Mouse (Mus musculus) ovary, adult 18-20 months (tissue): Measurements from ENCODE around the gene Fam131a.

ENCODE experiments used
- DNase-seq: peaks from one replicate; pipeline ENCODE4 v3.0.0; 2022; ENCODE audit warnings: low spot score, mixed read lengths

The Fam131a gene

DNA sequence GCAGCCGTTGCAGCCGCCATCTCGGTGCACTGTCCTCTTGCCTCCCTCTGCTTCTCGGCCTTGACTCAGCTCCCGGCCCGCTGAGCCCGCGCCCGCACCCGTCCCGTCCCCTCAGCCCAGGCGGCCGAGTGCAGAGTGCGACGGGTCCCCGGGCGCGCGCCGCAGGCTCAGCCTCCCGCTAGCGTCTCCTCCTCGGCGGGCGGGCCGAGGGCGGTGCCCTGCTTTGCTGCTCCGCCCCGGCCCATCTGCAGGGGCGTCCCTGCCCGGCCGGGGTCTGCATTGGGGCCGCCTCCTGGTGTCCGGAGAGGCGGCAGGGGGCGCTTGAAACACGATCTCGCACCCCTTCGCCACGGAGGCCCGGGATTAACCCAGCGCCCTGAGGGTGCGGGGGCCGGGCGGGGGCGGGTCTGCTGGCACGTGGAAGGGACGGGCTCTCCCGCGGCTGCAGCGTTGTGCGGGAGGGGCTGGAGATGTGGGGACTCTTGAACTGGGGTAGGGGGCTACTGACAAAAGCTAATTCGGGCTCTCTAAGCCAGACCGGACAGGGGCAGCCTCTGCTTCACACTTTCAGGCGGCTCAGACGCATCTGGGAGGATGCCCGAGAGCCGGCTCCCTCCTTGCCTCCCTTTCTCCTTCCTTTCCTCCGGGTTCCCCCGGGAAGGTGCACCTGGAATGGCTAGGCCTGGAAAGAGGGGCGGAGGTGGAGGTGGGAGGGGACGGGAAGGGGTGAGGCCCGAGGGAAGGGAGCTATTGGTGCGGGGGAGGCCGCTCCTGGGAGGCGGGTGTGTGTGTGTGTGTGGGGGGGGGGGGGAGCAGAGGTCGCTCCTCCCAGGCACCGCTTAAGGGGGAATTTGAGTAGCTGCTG is 23.2 kb downstream of the Fam131a start:
- peak; percentile 80 for DNase-seq

DNA sequence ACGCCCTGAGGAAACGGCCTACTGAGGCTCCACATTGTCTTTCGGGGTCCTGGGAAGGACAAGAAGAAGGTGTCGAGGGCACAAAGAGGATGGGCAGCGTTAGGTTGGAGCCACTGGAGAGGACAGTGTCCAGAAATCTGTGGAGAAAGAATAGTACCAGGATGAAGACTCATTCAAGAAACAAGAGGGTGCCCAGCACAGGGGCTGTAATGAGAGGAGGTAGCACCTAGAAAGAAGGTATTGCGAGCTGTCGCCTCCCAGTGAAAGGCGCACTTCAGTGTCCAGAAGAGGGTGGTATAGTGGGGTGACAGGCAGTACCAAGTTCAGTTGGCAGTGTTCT is 23.8 kb downstream of the Fam131a start:
- DNase-seq = no peak

- peak; percentile 97 for DNase-seq
Measured at GRCm38 (mm10) chr16:20717181-20717977, 24.3 kb downstream of the Fam131a start, which contains the start of the genes Polr2h and Clcn2. Gene Polr2h (plus strand): TSS chr16:20717665. Gene Clcn2 (minus strand): TSS chr16:20717746.

DNA sequence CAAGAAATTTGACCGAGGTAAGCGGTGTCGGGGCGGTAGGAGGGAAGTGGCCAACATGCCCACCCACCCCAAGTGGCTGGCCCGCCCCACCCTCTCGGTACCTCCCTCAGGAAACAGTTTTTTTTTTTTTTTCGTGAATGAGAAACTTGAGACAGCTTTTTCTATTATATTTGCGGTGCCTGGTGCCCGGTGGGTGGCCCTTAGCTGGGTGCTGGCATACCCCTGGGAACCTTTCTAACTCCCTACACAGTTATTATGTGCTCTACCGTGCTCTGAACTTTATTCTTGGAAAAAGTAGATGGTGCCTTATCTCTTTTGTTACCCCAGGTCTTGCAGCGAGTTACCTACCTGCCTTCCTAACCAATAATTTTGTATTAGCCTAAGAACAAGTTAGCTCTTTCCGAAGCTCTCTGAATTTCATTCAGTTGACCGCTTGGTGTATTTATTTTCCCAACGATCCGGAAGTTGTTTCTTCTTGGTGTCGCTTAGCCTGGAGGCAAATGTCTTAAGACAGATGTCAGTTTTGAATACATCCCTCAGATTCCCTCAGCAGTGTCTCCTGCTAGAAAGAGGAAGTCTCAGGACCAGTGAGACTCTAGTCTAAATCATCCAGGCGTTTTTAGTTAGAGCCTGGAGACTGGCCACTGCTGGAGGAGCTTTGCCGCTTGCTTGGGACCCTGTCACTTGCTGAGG is 25.1 kb downstream of the Fam131a start:
- DNase-seq = no peak

GRCm38 (mm10) chr16:20721808-20722207 is 28.8 kb downstream of the Fam131a start:
- no peak for DNase-seq

GRCm38 (mm10) chr16:20722736-20723135 is 29.7 kb downstream of the Fam131a start:
- no peak for DNase-seq

DNA sequence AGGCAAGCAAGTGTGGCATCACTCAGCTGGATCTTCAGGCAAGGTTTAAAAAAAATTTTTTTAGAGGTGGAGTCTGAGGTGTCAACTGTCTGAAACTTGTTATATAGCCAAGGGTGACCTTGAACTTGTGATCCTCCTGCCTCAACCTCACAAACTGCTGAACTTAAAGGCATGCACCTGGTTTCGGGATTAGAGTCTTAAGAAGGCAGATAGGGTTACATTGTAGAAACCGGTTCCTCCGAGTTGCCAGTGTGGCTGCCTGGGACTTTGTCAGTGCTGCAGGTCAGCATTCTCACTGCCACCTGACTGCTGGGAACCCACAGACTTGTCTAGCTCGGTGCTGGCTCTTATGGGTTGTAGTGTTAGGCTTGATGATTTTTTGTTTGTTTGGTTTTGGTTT is 30.2 kb downstream of the Fam131a start:
- DNase-seq = no peak

DNA sequence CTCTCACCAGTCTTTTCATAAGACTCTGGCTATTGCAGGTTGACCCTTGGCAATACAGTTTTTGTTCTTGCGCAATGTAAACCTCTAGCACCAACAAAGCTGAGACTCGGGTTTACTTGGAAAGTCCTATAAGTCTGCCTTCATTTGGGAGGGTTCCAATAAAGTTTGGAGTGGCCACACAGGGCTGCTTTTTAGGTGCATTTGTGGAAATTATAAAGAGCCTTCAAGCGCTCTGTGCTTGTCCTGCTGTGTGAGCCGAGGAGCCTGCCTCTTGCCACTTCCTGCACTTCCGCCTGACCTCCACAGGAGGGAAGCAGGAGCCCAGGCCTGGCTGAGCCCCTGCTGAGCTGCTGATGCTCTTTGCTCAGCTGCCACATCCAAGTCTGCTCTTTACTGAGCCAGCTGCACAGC is 31.3 kb downstream of the Fam131a start:
- DNase-seq = no peak

- no peak for DNase-seq
Measured at GRCm38 (mm10) chr16:20725321-20725720, 32.3 kb downstream of the Fam131a start.

DNA sequence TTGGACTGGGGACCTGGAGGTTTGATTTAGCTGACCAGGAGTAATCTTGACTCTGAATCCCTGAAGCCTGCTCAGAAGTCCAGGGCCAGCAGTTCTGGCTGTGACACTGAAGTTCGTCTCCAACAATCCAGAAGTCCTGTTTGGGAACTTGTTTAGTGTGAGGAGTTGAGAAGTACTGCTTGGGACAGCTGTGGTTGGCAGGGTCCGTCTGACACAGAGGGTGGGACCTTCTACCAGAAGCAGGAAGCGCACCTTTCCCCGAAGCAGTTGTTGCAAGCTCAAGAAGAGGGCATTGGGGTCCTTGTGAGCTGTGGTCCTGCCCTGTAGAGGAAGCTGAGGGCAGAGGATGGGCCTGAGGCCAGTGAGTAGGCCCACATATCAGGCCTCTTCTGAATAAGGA is 32.7 kb downstream of the Fam131a start:
- no peak for DNase-seq

- DNase-seq = no peak
Measured at GRCm38 (mm10) chr16:20726384-20726783, 33.3 kb downstream of the Fam131a start.

- no peak for DNase-seq
Measured at GRCm38 (mm10) chr16:20730293-20730711, 37.3 kb downstream of the Fam131a start.

DNA sequence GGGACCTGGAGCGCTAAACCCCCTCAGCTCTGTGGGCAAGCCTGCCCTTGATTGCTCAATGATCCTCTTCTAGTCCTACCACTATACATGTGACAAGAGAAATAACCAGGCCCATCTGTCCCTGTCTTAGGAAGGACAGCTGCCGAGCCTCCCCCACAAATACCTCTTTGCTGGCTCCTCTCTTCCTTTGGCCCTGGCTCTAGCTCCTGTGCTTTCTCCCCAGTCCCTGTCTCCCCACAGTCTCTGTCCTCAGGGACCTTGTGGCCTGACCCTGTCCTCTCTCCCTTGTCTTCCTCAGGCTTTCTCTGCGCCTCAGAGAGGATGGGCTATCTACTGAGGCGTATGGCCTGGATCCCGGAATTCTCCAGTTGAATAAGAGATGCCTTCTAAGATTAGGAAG is 38.6 kb downstream of the Fam131a start:
- DNase-seq = no peak

DNA sequence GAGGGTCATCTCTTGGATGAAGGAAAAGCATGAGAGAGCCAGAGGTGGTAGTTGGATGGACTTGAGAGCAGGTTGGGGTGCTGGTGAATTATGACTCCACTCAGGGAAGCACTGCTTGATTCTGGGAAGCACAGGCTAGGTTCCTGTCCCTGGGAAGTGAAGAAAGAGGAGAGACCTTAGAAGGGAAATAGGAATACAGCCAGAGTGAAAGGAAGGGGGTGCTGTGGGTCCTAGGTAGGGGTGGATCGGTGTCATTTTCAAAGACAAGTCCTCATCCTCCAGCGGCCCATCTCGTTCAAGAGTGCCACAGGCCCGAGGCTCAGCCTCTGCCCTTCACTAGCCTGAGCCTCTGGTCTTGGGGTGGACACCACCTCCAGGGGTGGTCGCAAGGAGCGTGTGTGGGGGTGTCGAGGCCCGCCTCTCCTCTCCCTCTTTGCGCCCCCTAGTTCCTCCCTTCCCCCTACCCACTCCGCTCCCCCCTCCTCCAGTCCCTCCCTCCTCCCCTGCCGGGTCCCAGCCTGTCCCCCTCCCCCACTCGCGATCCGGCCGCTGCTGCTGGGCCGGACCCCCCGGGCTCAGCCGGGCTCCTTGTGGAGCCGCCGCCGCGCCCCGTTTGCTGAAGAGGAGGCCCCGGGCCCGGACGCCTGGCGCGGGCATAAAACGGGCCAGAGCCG is 39.3 kb downstream of the Fam131a start:
- DNase-seq = no peak

GRCm38 (mm10) chr16:20732925-20733730 is 40.1 kb downstream of the Fam131a start, which contains the start of gene Chrd:
Gene Chrd (plus strand): TSS chr16:20733127.
- DNase-seq = no peak

- DNase-seq = no peak
Measured at GRCm38 (mm10) chr16:20733731-20734730, 41.0 kb downstream of the Fam131a start, which contains the start of gene Thpo. Gene Thpo (minus strand): TSS chr16:20734511.

DNA sequence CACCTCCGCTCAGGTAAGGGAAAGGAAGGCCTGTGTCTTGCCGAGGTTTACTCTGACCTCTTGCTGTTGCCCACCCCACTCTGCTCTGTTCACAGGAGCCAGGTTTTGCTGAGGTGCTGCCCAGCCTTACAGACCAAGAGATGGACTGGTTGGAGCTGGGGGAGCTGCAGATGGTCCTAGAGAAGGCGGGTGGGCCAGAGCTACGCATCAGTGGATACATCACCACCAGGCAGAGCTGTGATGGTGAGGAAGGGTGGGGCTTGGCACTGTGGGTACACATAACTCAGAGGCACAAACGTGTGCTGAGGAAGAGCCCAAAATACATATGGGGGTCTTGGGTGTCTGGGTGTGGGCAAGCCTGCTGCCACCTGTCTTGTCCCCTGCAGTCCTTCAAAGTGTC is 42.6 kb downstream of the Fam131a start:
- DNase-seq = no peak

DNA sequence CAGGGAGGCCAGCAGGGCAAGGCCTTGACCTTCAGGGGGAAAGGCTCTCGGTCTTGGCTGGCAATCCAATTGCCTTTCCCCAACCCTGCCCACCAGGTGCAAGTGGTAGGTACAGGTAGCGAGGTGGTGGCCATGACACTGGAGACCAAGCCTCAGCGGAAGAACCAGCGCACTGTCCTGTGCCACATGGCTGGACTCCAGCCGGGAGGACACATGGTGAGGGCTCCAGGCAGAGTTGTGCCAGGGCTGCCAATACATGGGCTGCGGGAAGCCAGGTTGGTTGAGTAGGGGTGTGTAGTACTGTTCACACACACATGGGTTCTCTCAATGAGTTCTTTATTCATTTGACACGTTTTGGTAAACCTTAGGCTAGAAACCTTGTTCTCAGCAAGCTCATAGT is 43.1 kb downstream of the Fam131a start:
- no peak for DNase-seq

GRCm38 (mm10) chr16:20736823-20737222 is 43.8 kb downstream of the Fam131a start:
- DNase-seq = no peak

DNA sequence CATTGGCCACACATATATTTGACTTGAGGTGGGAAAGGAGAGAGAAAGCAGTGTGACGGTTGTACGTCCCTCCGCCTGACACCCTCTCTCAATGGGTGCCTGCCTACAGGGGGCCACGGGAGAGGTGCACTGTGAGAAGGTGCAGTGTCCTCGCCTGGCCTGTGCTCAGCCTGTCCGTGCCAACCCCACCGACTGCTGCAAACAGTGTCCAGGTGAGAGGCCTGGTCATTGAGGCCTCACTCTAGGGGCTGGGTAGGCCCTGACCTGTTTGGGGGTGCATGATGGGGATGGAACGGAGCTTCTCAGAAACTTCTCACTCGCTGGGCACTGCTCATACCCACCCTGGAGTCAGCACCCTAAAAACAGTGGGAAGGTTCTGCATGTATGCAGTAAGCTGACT is 46.8 kb downstream of the Fam131a start:
- DNase-seq = no peak
